Mouse (Mus musculus): ENCODE measurements at regions not wholly inside any gene's neighbourhood (a gene's known extent, or its start where the extent isn't known, plus 50 kb on each side); places are given as distances from the start of the nearest gene placed in this dataset.

- DNase-seq (ENCODE audit: low spot score in 2 of 2), result no peak
Observed at GRCm38 (mm10) chr8:96680416-96681027, 792.2 kb upstream of the Got2 start.

GRCm38 (mm10) chr8:96679510-96679909 is 791.2 kb upstream of the Got2 start:
- DNase-seq (ENCODE audit: low spot score in 2 of 2), result no peak

- no peak for DNase-seq (ENCODE audit: low spot score in 2 of 2)
Observed at GRCm38 (mm10) chr8:96674703-96675102, 786.4 kb upstream of the Got2 start.

GRCm38 (mm10) chr8:96656495-96657279 is 768.3 kb upstream of the Got2 start:
- no peak for DNase-seq (ENCODE audit: low spot score in 2 of 2)

GRCm38 (mm10) chr8:96647743-96648142 is 759.4 kb upstream of the Got2 start:
- DNase-seq (ENCODE audit: low spot score in 2 of 2), result peak in 1 of 2 experiments; percentile 4

Small RNAs in the stretch of these regions (microRNA-seq; reads per million reads assigned to microRNA genes)
- 0 reads per million in 2 experiments for gene Gm24132 (ENCODE audit: borderline number of aligned reads in 2 of 2)
